Mouse (Mus musculus) intestine, postnatal 0 days (tissue): ENCODE results near the gene 4930432M17Rik. TPM values are rescaled to one million over a fixed set of nuclear protein-coding genes. Genes with fewer than 3 reads are reported as not detected.

Source experiments
- ATAC-seq: fragments of 200-750 bp; cut with Nextera tagmentation; 2 replicates; pipeline ENCODE4 v1.8.0; 2017; ENCODE audit warnings: mild to moderate bottlenecking, moderate TSS enrichment, moderate library complexity
- H3K27ac ChIP-seq: fragments of 300-500 bp; sonication (generic); 2 replicates; pipeline ENCODE4 v1.5.1; 2014; ENCODE audit warnings: mild to moderate bottlenecking, low read depth, low read length, moderate library complexity
- H3K27me3 ChIP-seq: fragments of 300-500 bp; sonication (generic); replicated peaks from 2 replicates; pipeline ENCODE4 v1.6.1; 2014; ENCODE audit warnings: low read length, mixed read lengths; ENCODE audit not compliant: control insufficient read depth, insufficient read depth
- H3K36me3 ChIP-seq: fragments of 300-500 bp; sonication (generic); 2 replicates; pipeline ENCODE4 v1.6.1; 2014; ENCODE audit warnings: mild to moderate bottlenecking, moderate library complexity; ENCODE audit not compliant: control insufficient read depth, insufficient read depth
- H3K4me1 ChIP-seq: fragments of 300-500 bp; sonication (generic); replicated peaks from 2 replicates; pipeline ENCODE4 v1.6.1; 2014; ENCODE audit warnings: antibody characterized with exemption, low read length, mixed read lengths; ENCODE audit not compliant: control insufficient read depth, insufficient read depth
- H3K4me2 ChIP-seq: fragments of 300-500 bp; sonication (generic); replicated peaks from 2 replicates; pipeline ENCODE4 v1.6.1; 2014; ENCODE audit warnings: low read depth, mild to moderate bottlenecking, moderate library complexity
- H3K4me3 ChIP-seq: fragments of 300-500 bp; sonication (generic); 2 replicates; pipeline ENCODE4 v1.5.1; 2014; ENCODE audit warnings: low read depth, low read length
- H3K9ac ChIP-seq: fragments of 300-500 bp; sonication (generic); 2 replicates; pipeline ENCODE4 v1.6.1; 2014; ENCODE audit warnings: mild to moderate bottlenecking, low read depth, low read length
- H3K9me3 ChIP-seq: fragments of 300-500 bp; sonication (generic); 2 replicates; pipeline ENCODE4 v1.6.1; 2016; ENCODE audit warnings: mixed run types; ENCODE audit not compliant: control insufficient read depth
- CTCF ChIP-seq: sonication (generic); IDR thresholded peaks from 2 replicates; pipeline ENCODE4 v1.5.1; 2016; ENCODE audit warnings: low read depth, mild to moderate bottlenecking, control low read depth, antibody characterized with exemption, moderate library complexity
- WGBS: fragments of 180-500 bp; shearing (Covaris S2); extraction: QIAGEN DNeasy Blood & Tissue Kit; methylation state at CpG from one replicate; pipeline ENCODE4 v1.1.7; 2014; 5-methylcytosine and 5-hydroxymethylcytosine counted together
- polyA plus RNA-seq: library from polyadenylated mRNA; unstranded; fragments of >200 nt; fragmentation: Nextera tagmentation; extraction: Ambion mirVana; gene quantifications from 2 replicates; pipeline ENCODE4 v1.2.1, GENCODE M21; 2015

4930432M17Rik gene
- polyA plus RNA-seq, 1 experiment from 2014 or later: not detected

DNA sequence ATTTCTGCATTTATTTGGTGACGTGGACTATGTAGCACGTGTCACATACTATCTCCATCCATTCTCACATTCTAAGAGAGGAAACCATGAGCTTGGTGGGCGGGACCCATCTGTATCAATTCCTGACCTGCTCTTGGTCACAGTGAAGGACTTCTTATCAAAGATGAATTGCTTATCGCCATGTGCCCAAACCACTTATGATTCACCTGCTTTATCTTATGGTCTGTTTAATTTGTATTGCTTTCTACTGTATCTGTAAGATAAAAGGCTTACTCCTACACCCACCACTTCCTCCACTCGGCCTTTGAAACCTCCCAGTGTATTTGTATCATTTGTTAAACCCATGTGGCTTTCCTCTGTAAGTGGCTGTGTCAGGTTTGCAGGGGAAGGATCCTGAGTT lies 18.5 kb downstream of the 4930432M17Rik start:
- H3K4me3 ChIP-seq: no peak overlapping the region
- 58% methylated on average over 5 of the region's 5 CpGs for WGBS
- no peak overlapping the region for H3K27ac ChIP-seq
- no peak for ATAC-seq
- TF ChIP-seq CTCF: no peak
- no peak overlapping the region for H3K9ac ChIP-seq
- H3K9me3 ChIP-seq: no peaks in the 10 kb centered on the region
- H3K27me3 ChIP-seq: peaks cover 16% of the 10 kb centered on the region; the same call in 1 of the 2 replicates
- H3K4me1 ChIP-seq: no peaks in the 10 kb centered on the region
- H3K4me2 ChIP-seq: no peak overlapping the region
- H3K36me3 ChIP-seq: no peaks in the 10 kb centered on the region

DNA sequence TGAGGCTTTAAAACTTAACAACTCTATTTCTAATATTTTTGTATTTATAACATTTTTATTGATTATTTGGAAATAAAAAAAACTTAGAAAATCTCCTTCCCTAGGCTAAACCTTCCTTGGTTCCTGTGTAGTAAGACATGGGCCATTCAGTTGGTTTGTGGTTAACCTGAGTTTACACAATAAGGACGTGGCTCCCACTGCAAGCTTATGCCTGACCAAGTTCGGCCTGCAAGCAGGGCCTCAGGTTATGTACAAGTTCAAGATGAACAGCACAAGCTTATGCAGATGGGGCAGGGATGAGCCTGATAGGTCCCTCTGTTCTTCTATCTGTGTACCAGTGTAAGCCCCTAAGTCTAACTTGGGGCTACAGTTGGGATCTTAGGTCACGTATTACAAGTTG lies 19.1 kb downstream of the 4930432M17Rik start:
- WGBS: 88% methylated on average over 3 of the region's 3 CpGs
- no peak for TF ChIP-seq CTCF
- Histone ChIP-seq H3K4me2 (no peak overlapping the region), H3K4me1 (no peaks in the 10 kb centered on the region), H3K4me3 (no peak overlapping the region), H3K27ac (no peak overlapping the region), H3K27me3 (peaks cover 12% of the 10 kb centered on the region; the same call in 1 of the 2 replicates), H3K9me3 (no peaks in the 10 kb centered on the region), H3K9ac (no peak overlapping the region), H3K36me3 (no peaks in the 10 kb centered on the region)
- no peak for ATAC-seq

DNA sequence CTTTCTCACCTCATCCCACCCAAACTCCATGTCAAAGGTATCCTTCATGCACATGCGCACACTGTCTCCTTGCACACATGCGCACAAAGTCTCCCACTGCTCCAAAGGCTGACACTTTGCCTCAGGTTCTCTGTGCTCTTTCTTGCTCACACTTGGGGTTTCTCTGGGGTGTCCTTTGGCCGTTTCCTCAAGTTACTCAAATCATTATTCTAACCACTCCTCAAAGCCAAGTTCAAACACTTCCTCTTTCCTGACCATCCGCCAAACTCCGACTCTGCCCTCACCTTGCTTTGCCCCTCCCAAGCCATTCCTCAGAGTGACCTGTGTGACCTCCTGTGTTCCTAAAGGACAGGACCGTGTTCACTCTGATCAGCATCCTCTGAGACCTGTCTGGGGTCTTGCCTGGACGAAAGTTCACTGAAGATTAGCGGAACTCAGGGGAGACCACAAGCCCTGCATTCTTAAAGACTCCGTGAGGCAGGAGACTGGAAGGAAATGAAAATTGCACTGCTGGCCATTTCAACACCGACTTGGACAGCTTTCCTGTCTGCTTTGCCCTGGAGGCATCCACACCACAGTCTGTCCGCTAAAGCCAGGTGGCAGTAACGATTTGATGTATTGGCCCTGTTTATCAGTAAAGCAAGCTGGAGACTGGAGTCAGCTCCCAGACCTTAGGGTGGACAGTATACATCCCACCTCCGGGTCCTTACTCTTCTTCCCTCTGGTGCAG lies 22.6 kb downstream of the 4930432M17Rik start:
- H3K36me3 ChIP-seq: no peaks in the 10 kb centered on the region
- H3K4me2 ChIP-seq: no peak overlapping the region
- H3K4me1 ChIP-seq: no peaks in the 10 kb centered on the region
- 71% methylated on average over 13 of the region's 13 CpGs for WGBS
- H3K9ac ChIP-seq: no peak overlapping the region
- no peak overlapping the region for H3K27ac ChIP-seq
- 0 out of 2 replicates have a peak, but pooled peaks have one; percentile 13 for TF ChIP-seq CTCF
- ATAC-seq: no peak
- H3K27me3 ChIP-seq: peaks cover 8% of the 10 kb centered on the region; the same call in 1 of the 2 replicates
- no peak overlapping the region for H3K4me3 ChIP-seq
- no peaks in the 10 kb centered on the region for H3K9me3 ChIP-seq

DNA sequence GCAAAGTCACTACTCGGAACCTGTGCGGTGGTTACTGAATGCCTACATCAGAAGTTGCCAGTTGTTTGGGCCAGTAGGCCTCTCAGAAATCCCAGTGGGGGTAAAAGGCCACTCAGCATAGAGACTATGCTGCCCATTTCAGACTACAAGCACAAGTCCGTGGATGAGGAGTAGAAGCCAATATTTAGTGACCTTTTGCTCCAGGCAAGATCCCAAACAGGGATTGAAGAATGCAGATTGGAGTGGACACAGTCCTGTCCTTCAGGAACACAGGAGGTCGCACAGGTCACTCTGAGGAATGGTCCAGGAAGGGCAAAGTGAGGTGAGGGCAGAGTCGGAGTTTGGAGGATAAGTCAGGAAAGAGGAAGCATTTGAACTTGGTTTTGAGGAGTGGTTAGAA lies 23.2 kb downstream of the 4930432M17Rik start:
- H3K27ac ChIP-seq: no peak overlapping the region
- H3K36me3 ChIP-seq: no peaks in the 10 kb centered on the region
- 64% methylated on average over 5 of the region's 5 CpGs for whole genome bisulfite sequencing
- no peak overlapping the region for H3K9ac ChIP-seq
- no peak overlapping the region for H3K4me3 ChIP-seq
- H3K4me1 ChIP-seq: no peaks in the 10 kb centered on the region
- no peaks in the 10 kb centered on the region for H3K9me3 ChIP-seq
- ATAC-seq: no peak
- no peak for TF ChIP-seq CTCF
- no peak overlapping the region for H3K4me2 ChIP-seq
- peaks cover 8% of the 10 kb centered on the region; the same call in 1 of the 2 replicates for H3K27me3 ChIP-seq

DNA sequence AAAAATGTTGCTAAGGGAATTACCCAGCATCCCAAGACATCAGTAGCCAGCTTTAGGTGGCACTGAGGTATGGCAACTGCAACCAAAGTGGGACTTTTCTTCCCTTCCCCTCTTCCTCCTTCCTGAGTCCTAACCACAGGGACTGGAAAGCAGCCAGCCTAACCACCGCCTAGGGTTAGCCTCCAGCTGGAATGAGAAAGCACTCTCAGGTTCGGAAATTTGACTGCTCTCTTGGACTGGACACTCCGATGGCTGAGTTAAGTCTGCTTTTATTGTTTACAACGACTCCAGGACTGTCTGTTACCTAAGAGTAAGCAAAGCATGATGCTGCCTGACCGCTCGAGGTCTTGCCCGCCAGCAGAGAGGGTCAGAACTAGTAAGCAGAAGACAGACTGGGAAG lies 26.6 kb downstream of the 4930432M17Rik start:
- H3K4me3 ChIP-seq: no peak overlapping the region
- peaks cover 17% of the 10 kb centered on the region for H3K27me3 ChIP-seq
- no peaks in the 10 kb centered on the region for H3K36me3 ChIP-seq
- whole genome bisulfite sequencing: 62% methylated on average over 7 of the region's 7 CpGs
- no peak for ATAC-seq
- H3K4me2 ChIP-seq: no peak overlapping the region
- no peak overlapping the region for H3K27ac ChIP-seq
- no peaks in the 10 kb centered on the region for H3K9me3 ChIP-seq
- no peaks in the 10 kb centered on the region for H3K4me1 ChIP-seq
- TF ChIP-seq CTCF: no peak
- H3K9ac ChIP-seq: no peak overlapping the region

DNA sequence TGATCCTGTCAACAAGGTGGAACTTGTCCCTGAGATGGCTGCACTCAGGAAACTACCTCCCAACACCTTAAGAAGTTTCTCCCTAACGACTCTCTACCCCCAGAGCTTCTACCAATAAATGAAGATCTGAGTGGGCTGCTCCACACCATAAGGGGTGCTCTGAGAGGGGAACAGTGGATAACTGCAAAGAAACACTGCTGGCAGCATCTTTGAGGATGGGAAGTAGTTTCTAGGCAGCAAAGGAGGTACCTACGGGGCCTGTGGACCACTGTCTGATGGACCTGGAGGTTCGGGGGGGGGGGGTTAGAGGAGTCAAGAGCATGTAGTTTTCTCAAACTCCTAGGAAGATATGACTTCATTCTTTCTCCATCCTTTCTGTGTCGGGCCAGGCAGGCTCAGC lies 28.8 kb downstream of the 4930432M17Rik start:
- Histone ChIP-seq H3K27me3 (peaks cover 17% of the 10 kb centered on the region), H3K4me2 (no peak overlapping the region), H3K9me3 (no peaks in the 10 kb centered on the region), H3K36me3 (no peaks in the 10 kb centered on the region), H3K27ac (no peak overlapping the region), H3K9ac (no peak overlapping the region), H3K4me1 (no peaks in the 10 kb centered on the region), H3K4me3 (no peak overlapping the region)
- no peak for ATAC-seq
- 84% methylated on average over 4 of the region's 4 CpGs for WGBS
- TF ChIP-seq CTCF: no peak
